Mouse (Mus musculus) CH12.LX (cell line): ENCODE measurements around the gene Prcc. TPM values are rescaled to one million over a fixed set of nuclear protein-coding genes. Genes with fewer than 3 reads are reported as not detected.

Experiments used
- DNase-seq: peaks from one replicate; pipeline ENCODE4 v3.0.0-alpha.2; 2013; ENCODE audit errors: extremely low read depth
- H3K27ac ChIP-seq: 2 replicates; pipeline ENCODE4 v1.5.1; 2012; ENCODE audit warnings: low read depth, mild to moderate bottlenecking, control low read depth, moderate library complexity; ENCODE audit not compliant: insufficient read depth
- H3K27me3 ChIP-seq: replicated peaks from 2 replicates; pipeline ENCODE3; 2012; ENCODE audit warnings: inconsistent platforms
- H3K36me3 ChIP-seq, 2 experiments: replicated peaks in 1 of 2; 2 replicates each; pipeline versions ENCODE3 to v1.6.1; 2012; ENCODE audit warnings: inconsistent platforms in 1 of 2, low read length in 1 of 2, mild to moderate bottlenecking in 1 of 2, mixed read lengths in 1 of 2, moderate library complexity in 1 of 2; ENCODE audit not compliant: control insufficient read depth in 1 of 2, insufficient read depth in 1 of 2
- H3K4me1 ChIP-seq, 2 experiments: 2 replicates each; pipeline ENCODE4 v1.6.1; 2012; ENCODE audit warnings: inconsistent platforms in 1 of 2, moderate library complexity in 1 of 2; ENCODE audit not compliant: insufficient read depth in 2 of 2, control insufficient read depth in 1 of 2
- H3K4me2 ChIP-seq: 2 replicates; pipeline ENCODE4 v1.6.1; 2012; ENCODE audit warnings: low read depth, mild to moderate bottlenecking, control low read depth; ENCODE audit not compliant: poor library complexity, insufficient read depth, severe bottlenecking
- H3K4me3 ChIP-seq, 3 experiments: fragments of 150-350 bp in 1 of 3; sonication (generic) in 1 of 3; replicated peaks in 1 of 3; 2 replicates each; pipeline versions ENCODE3 to v1.5.1; 2011 to 2012; ENCODE audit warnings: low read depth in 2 of 3, low read length in 2 of 3, mild to moderate bottlenecking in 2 of 3, moderate library complexity in 2 of 3, control low read depth in 1 of 3, improper control_type of control experiment in 1 of 3, inconsistent platforms in 1 of 3, mixed read lengths in 1 of 3; ENCODE audit not compliant: poor library complexity in 1 of 3
- H3K79me2 ChIP-seq: replicated peaks from 2 replicates; pipeline ENCODE4 v1.6.1; 2012; ENCODE audit warnings: mild to moderate bottlenecking, moderate library complexity; ENCODE audit not compliant: control insufficient read depth, poor library complexity, insufficient read depth, severe bottlenecking; ENCODE audit errors: extremely low read depth
- H3K9ac ChIP-seq: 2 replicates; pipeline ENCODE4 v1.6.1; 2012; ENCODE audit warnings: low read depth, mild to moderate bottlenecking, control low read depth, moderate library complexity; ENCODE audit not compliant: insufficient read depth
- H3K9me3 ChIP-seq: replicated peaks from 2 replicates; pipeline ENCODE3; 2012; ENCODE audit warnings: low read length, inconsistent platforms, mixed read lengths
- BHLHE40 ChIP-seq: IDR thresholded peaks from 2 replicates; pipeline ENCODE4 v1.6.1; 2011; ENCODE audit warnings: mild to moderate bottlenecking, low read depth, low read length, improper control_type of control experiment
- CHD1 ChIP-seq: IDR thresholded peaks from 2 replicates; pipeline ENCODE4 v1.6.1; 2012; ENCODE audit warnings: low read depth, low read length, improper control_type of control experiment, inconsistent platforms
- CTCF ChIP-seq, 2 experiments: IDR thresholded peaks in 1 of 2; conservative IDR thresholded peaks in 1 of 2; 2 replicates each; pipeline ENCODE4 v1.5.1; 2011 to 2012; ENCODE audit warnings: low read depth in 2 of 2, low read length in 2 of 2, improper control_type of control experiment in 1 of 2, inconsistent platforms in 1 of 2, mild to moderate bottlenecking in 1 of 2, moderate library complexity in 1 of 2
- ELF1 ChIP-seq: IDR thresholded peaks from 2 replicates; pipeline ENCODE4 v1.6.1; 2014; ENCODE audit warnings: low read depth, mild to moderate bottlenecking, inconsistent platforms, low read length, improper control_type of control experiment
- EP300 ChIP-seq: IDR thresholded peaks from 2 replicates; pipeline ENCODE4 v1.6.1; 2011; ENCODE audit warnings: low read length, improper control_type of control experiment
- ETS1 ChIP-seq: conservative IDR thresholded peaks from 2 replicates; pipeline ENCODE4 v1.6.1; 2012; ENCODE audit warnings: low read depth, mild to moderate bottlenecking, inconsistent platforms, low read length, improper control_type of control experiment, moderate library complexity
- HCFC1 ChIP-seq: IDR thresholded peaks from 2 replicates; pipeline ENCODE4 v1.6.1; 2012; ENCODE audit warnings: low read depth, mild to moderate bottlenecking, inconsistent platforms, low read length, improper control_type of control experiment
- IRF4 ChIP-seq: IDR thresholded peaks from 2 replicates; pipeline ENCODE4 v1.6.1; 2014; ENCODE audit warnings: low read depth, mild to moderate bottlenecking, inconsistent platforms, low read length, improper control_type of control experiment
- JUND ChIP-seq: conservative IDR thresholded peaks from 2 replicates; pipeline ENCODE4 v1.6.1; 2011; ENCODE audit warnings: low read depth, low read length, improper control_type of control experiment
- KAT2A ChIP-seq: IDR thresholded peaks from 2 replicates; pipeline ENCODE4 v1.6.1; 2012; ENCODE audit warnings: low read length, improper control_type of control experiment, inconsistent platforms; ENCODE audit not compliant: insufficient replicate concordance
- MAFK ChIP-seq: IDR thresholded peaks from 2 replicates; pipeline ENCODE4 v1.6.1; 2011; ENCODE audit warnings: low read length, improper control_type of control experiment; ENCODE audit not compliant: insufficient replicate concordance
- MAX ChIP-seq: IDR thresholded peaks from 2 replicates; pipeline ENCODE4 v1.6.1; 2011; ENCODE audit warnings: low read length, improper control_type of control experiment
- MEF2A ChIP-seq: IDR thresholded peaks from 2 replicates; pipeline ENCODE4 v1.6.1; 2014; ENCODE audit warnings: low read depth, mild to moderate bottlenecking, inconsistent platforms, low read length, improper control_type of control experiment, borderline replicate concordance
- MXI1 ChIP-seq: IDR thresholded peaks from 2 replicates; pipeline ENCODE4 v1.6.1; 2011; ENCODE audit warnings: mild to moderate bottlenecking, low read depth, low read length, improper control_type of control experiment
- MYC ChIP-seq: IDR thresholded peaks from 2 replicates; pipeline ENCODE4 v1.6.1; 2011; ENCODE audit warnings: low read depth, mild to moderate bottlenecking, improper control_type of control experiment, low read length
- NELFE ChIP-seq: IDR thresholded peaks from 2 replicates; pipeline ENCODE4 v1.6.1; 2011; ENCODE audit warnings: low read depth, low read length, improper control_type of control experiment
- NRF1 ChIP-seq: IDR thresholded peaks from 2 replicates; pipeline ENCODE4 v1.6.1; 2014; ENCODE audit warnings: low read depth, mild to moderate bottlenecking, inconsistent platforms, low read length, improper control_type of control experiment, moderate library complexity
- PAX5 ChIP-seq: IDR thresholded peaks from 2 replicates; pipeline ENCODE4 v1.6.1; 2012; ENCODE audit warnings: low read length, inconsistent platforms, mixed read lengths
- POLR2A ChIP-seq: IDR thresholded peaks from 2 replicates; pipeline ENCODE4 v1.6.1; 2011; ENCODE audit warnings: low read depth, mild to moderate bottlenecking, improper control_type of control experiment, low read length
- POLR2AphosphoS2 ChIP-seq: IDR thresholded peaks from 2 replicates; pipeline ENCODE4 v1.6.1; 2011; ENCODE audit warnings: low read depth, low read length, improper control_type of control experiment
- RAD21 ChIP-seq: IDR thresholded peaks from 2 replicates; pipeline ENCODE4 v1.6.1; 2011; ENCODE audit warnings: low read depth, mild to moderate bottlenecking, low read length, improper control_type of control experiment, moderate library complexity
- RCOR1 ChIP-seq: conservative IDR thresholded peaks from 2 replicates; pipeline ENCODE4 v1.6.1; 2012; ENCODE audit warnings: low read depth, mild to moderate bottlenecking, inconsistent platforms, low read length, improper control_type of control experiment
- SMC3 ChIP-seq: IDR thresholded peaks from 2 replicates; pipeline ENCODE4 v1.6.1; 2011; ENCODE audit warnings: low read depth, low read length, improper control_type of control experiment
- TBP ChIP-seq: conservative IDR thresholded peaks from 2 replicates; pipeline ENCODE4 v1.6.1; 2011; ENCODE audit warnings: low read depth, low read length, improper control_type of control experiment
- UBTF ChIP-seq: IDR thresholded peaks from 2 replicates; pipeline ENCODE4 v1.6.1; 2012; ENCODE audit warnings: low read depth, mild to moderate bottlenecking, inconsistent platforms, low read length, improper control_type of control experiment, moderate library complexity
- USF1 ChIP-seq: IDR thresholded peaks from 2 replicates; pipeline ENCODE4 v1.6.1; 2014; ENCODE audit warnings: low read depth, mild to moderate bottlenecking, inconsistent platforms, low read length, improper control_type of control experiment
- USF2 ChIP-seq: conservative IDR thresholded peaks from 2 replicates; pipeline ENCODE4 v1.6.1; 2011; ENCODE audit warnings: low read depth, low read length, improper control_type of control experiment
- ZC3H11A ChIP-seq: IDR thresholded peaks from 2 replicates; pipeline ENCODE4 v1.6.1; 2012; ENCODE audit warnings: low read depth, mild to moderate bottlenecking, inconsistent platforms, low read length, improper control_type of control experiment
- ZKSCAN1 ChIP-seq: IDR thresholded peaks from 2 replicates; pipeline ENCODE4 v1.6.1; 2012; ENCODE audit warnings: low read depth, inconsistent platforms, low read length, improper control_type of control experiment, borderline replicate concordance
- ZMIZ1 ChIP-seq: IDR thresholded peaks from 2 replicates; pipeline ENCODE4 v1.6.1; 2012; ENCODE audit warnings: low read depth, mild to moderate bottlenecking, inconsistent platforms, low read length, improper control_type of control experiment
- ZNF384 ChIP-seq: IDR thresholded peaks from 2 replicates; pipeline ENCODE4 v1.6.1; 2012; ENCODE audit warnings: low read depth, low read length, improper control_type of control experiment, inconsistent platforms
- dilution Hi-C: fragments of 300-500 bp; cut with MboI; formaldehyde crosslinking; loops from 2 replicates; pipeline ENCODE4 v1.14.3; 2020; ENCODE audit warnings: low sequenced_read_pairs; ENCODE audit not compliant: extremely low pct_unique_long_range_greater_than_20kb, extremely low pct_ligation_motif_present
- in situ Hi-C: fragments of 300-500 bp; cut with MboI; formaldehyde crosslinking; loops from 3 replicates; pipeline ENCODE4 v1.14.3; 2019; ENCODE audit warnings: low sequenced_read_pairs, low pct_ligation_motif_present, low pct_unique_long_range_greater_than_20kb, mixed read lengths
- polyA plus RNA-seq: library from polyadenylated mRNA; unstranded; fragments of >175 nt; gene quantifications from 2 replicates; pipeline ENCODE4 v1.2.1, GENCODE M21; 2012; ENCODE audit warnings: low read depth; ENCODE audit not compliant: insufficient read length
- total RNA-seq, 2 experiments: library from RNA; depleted of rRNA; stranded (reverse); fragments of 300-350 nt in 1 of 2; fragments of >200 nt in 1 of 2; gene quantifications; 2 replicates each; pipeline ENCODE4 v1.2.3; 2012 to 2014

Prcc gene
- total and polyA plus RNA-seq, 3 experiments: 26.4 to 58.5 (median 48.6) TPM

DNA sequence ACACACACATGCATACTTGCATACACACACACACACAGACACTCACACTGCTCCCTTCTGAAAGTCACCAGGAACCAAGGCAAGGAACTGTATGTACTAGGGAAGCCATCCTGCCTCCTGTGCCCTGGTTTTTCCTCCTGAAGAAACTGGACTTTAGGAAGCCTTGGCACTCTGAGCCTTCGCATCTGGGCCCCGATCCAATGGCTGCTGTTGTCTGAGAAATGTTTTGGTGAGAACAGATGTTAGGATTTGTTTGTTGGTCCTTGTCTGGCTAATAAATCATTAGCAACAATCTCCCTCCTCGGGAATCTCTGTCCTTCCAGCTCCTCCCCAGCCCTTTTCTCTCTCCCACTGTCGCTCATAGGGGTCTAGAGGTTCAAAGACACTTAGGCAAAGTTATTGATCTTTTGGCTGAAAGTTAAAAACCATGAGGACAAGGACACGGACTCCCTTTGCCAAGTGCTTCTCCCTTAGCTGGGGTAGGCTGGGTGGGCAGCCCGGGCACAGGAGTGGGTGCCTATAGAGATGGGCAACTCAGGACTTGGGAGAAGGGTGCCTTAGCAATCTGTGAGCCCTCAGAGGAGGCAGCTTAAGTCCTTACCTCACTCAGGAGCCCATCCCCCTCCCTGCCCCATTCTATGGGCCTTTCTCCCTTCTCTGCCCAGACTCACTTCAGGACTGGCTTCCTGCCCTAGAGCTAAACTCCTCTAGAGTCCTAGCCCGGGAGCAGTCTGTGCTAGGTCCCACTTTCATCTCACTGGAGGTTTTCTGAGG lies 30.4 kb downstream of the Prcc start:
- Histone ChIP-seq H3K27ac (no peak overlapping the region), H3K79me2 (no peaks in the 10 kb centered on the region), H3K4me2 (no peak overlapping the region), H3K4me3 (no peak overlapping the region), H3K4me1 (peaks cover 2 to 28% of the 10 kb centered on the region in 2 experiments; a peak in 3 of 4 replicates), H3K27me3 (no peaks in the 10 kb centered on the region), H3K36me3 (peaks cover 65 to 99% of the 10 kb centered on the region in 2 experiments), H3K9ac (no peak overlapping the region), H3K9me3 (no peaks in the 10 kb centered on the region)
- in situ Hi-C loops: loop anchor here (5.0 kb wide), 1 partner anchor 38 kb away; no protein-coding TSS in a partner anchor
- TF ChIP-seq ETS1: no peak
- no peak for TF ChIP-seq MAFK
- TF ChIP-seq BHLHE40: no peak
- TF ChIP-seq ELF1: no peak
- TF ChIP-seq POLR2AphosphoS2: no peak; the same call in 1 of the 2 replicates
- TF ChIP-seq CHD1: no peak
- TF ChIP-seq CTCF (conservative IDR thresholded peaks at IDR 0.05 in 1 of 2, IDR thresholded peaks at IDR 0.05 in 1 of 2; ENCODE audit: low read depth in 2 of 2, low read length in 2 of 2): no peak
- no peak for TF ChIP-seq IRF4
- TF ChIP-seq RAD21: no peak
- no peak for TF ChIP-seq JUND
- TF ChIP-seq USF2: no peak
- no peak for TF ChIP-seq ZKSCAN1
- no peak for TF ChIP-seq KAT2A
- TF ChIP-seq ZC3H11A: no peak
- no peak for TF ChIP-seq ZNF384
- TF ChIP-seq NELFE: no peak
- no peak for TF ChIP-seq PAX5
- no peak for TF ChIP-seq EP300
- TF ChIP-seq POLR2A: no peak
- no peak for TF ChIP-seq MAX
- DNase-seq: no peak
- dilution Hi-C loops: no loop called here

DNA sequence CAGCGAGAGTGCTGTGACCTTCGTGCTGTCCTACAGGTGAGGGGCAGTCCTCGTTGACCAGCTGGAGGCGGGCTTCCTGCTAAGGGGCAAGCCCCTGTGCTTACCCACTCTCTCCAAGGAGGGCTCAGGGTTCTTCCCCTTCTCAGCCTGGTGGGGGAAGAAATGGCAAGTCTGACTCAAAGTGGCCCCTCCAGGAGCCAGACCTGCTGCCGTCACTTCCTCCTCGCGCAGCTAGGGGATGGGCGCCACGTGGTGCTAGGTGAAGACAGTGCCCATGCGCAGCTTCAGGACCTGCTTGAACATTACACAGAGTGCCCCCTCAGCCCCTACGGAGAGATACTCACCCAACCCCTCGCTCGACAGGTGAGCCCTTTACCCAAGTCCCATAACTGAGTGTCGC lies 36.3 kb downstream of the Prcc start:
- dilution Hi-C loops: no loop called here
- peaks cover 29 to 49% of the 10 kb centered on the region in 2 experiments for H3K36me3 ChIP-seq
- no peaks in the 10 kb centered on the region for H3K27me3 ChIP-seq
- peak overlapping the region; percentile 65 for H3K27ac ChIP-seq
- peak overlapping the region; percentile 59 to 86 (median 66) for H3K4me3 ChIP-seq
- H3K4me2 ChIP-seq: peak overlapping the region; percentile 81
- peak overlapping the region; percentile 51 for H3K9ac ChIP-seq
- H3K4me1 ChIP-seq: peaks cover 7 to 59% of the 10 kb centered on the region in 2 experiments; a peak in 3 of 4 replicates
- H3K79me2 ChIP-seq: 0 out of 2 replicates have a peak, but pooled peaks cover 2% of the 10 kb centered on the region
- no peaks in the 10 kb centered on the region for H3K9me3 ChIP-seq
- DNase-seq: peak; percentile 95
- in situ Hi-C loops: no loop called here
- TF ChIP-seq ZMIZ1: no peak; the same call in 1 of the 2 replicates
- TF ChIP-seq RCOR1: peak; percentile 68; the same call in 1 of the 2 replicates
- peak; percentile 77 for TF ChIP-seq USF2
- TF ChIP-seq MXI1: peak; percentile 99
- TF ChIP-seq USF1: peak; percentile 87
- peak; percentile 96 for TF ChIP-seq IRF4
- TF ChIP-seq BHLHE40: peak; percentile 76
- 0 out of 2 replicates have a peak, but pooled peaks have one; percentile 71 for TF ChIP-seq TBP
- peak; percentile 74 for TF ChIP-seq HCFC1
- TF ChIP-seq POLR2A: peak; percentile 85
- TF ChIP-seq POLR2AphosphoS2: peak; percentile 81; the same call in 1 of the 2 replicates
- TF ChIP-seq ZKSCAN1: no peak
- TF ChIP-seq UBTF: no peak; the same call in 1 of the 2 replicates
- TF ChIP-seq NRF1: peak; percentile 92
- TF ChIP-seq MYC: peak; percentile 100
- TF ChIP-seq SMC3: no peak
- TF ChIP-seq NELFE: peak; percentile 70
- TF ChIP-seq MEF2A: peak; percentile 85
- TF ChIP-seq EP300: peak; percentile 82
- TF ChIP-seq JUND: peak; percentile 78
